Mouse (Mus musculus) MN1 (cell line): ENCODE data around the gene Krt8.
"Not testable (repeated sequence)": the region's sequence is repeated elsewhere in the genome, so short reads cannot be mapped to it uniquely, and the experiment has no call there.

Source experiments
- DNase-seq: peaks from one replicate; pipeline ENCODE4 v3.0.0-alpha.2; 2016; ENCODE audit warnings: low spot score

Gene Krt8

GRCm38 (mm10) chr15:102007097-102008069, 3.1 kb upstream of the Krt8 start:
- no peak for DNase-seq

GRCm38 (mm10) chr15:102006317-102006716, 2.0 kb upstream of the Krt8 start:
- no peak for DNase-seq

GRCm38 (mm10) chr15:102005290-102005689, 1.0 kb upstream of the Krt8 start:
- peak; percentile 75 for DNase-seq

GRCm38 (mm10) chr15:102003516-102003915, 766 bp downstream of the Krt8 start:
- DNase-seq: no peak

GRCm38 (mm10) chr15:102002646-102003488, 1.4 kb downstream of the Krt8 start:
- peak; percentile 92 for DNase-seq

GRCm38 (mm10) chr15:101999676-102000335, 4.5 kb downstream of the Krt8 start:
- no peak for DNase-seq

- no peak for DNase-seq
Observed at GRCm38 (mm10) chr15:101999156-101999555, 5.1 kb downstream of the Krt8 start.

GRCm38 (mm10) chr15:101996450-101997078, 7.7 kb downstream of the Krt8 start:
- not testable (repeated sequence) for DNase-seq

- DNase-seq: no peak
Observed at GRCm38 (mm10) chr15:101995484-101996236, 8.6 kb downstream of the Krt8 start.

- no peak for DNase-seq
Observed at GRCm38 (mm10) chr15:101994365-101994764, 9.9 kb downstream of the Krt8 start.

GRCm38 (mm10) chr15:101990946-101991345, 13.3 kb downstream of the Krt8 start:
- DNase-seq: no peak

GRCm38 (mm10) chr15:101988714-101989113, 15.6 kb downstream of the Krt8 start:
- DNase-seq: no peak

GRCm38 (mm10) chr15:101988119-101988518, 16.2 kb downstream of the Krt8 start:
- DNase-seq: peak; percentile 91

GRCm38 (mm10) chr15:101984746-101985145, 19.5 kb downstream of the Krt8 start:
- no peak for DNase-seq

- peak; percentile 97 for DNase-seq
Observed at GRCm38 (mm10) chr15:101983949-101984601, 20.2 kb downstream of the Krt8 start.

- no peak for DNase-seq
Observed at GRCm38 (mm10) chr15:101983315-101983948, 20.9 kb downstream of the Krt8 start.

GRCm38 (mm10) chr15:101980849-101981248, 23.4 kb downstream of the Krt8 start:
- DNase-seq: peak; percentile 63

- peak; percentile 96 for DNase-seq
Observed at GRCm38 (mm10) chr15:101977043-101977726, 27.1 kb downstream of the Krt8 start.

- no peak for DNase-seq
Observed at GRCm38 (mm10) chr15:101976641-101977040, 27.6 kb downstream of the Krt8 start.
